Mouse (Mus musculus) heart, postnatal 4 days (tissue): ENCODE results near the gene Kifc1. TPM values are rescaled to one million over a fixed set of nuclear protein-coding genes. Genes with fewer than 3 reads are reported as not detected.
"Not testable (repeated sequence)": the region's sequence is repeated elsewhere in the genome, so short reads cannot be mapped to it uniquely, and the experiment has no call there.

Experiments used
- DNase-seq: peaks from one replicate; pipeline ENCODE4 v3.0.0; 2021
- total RNA-seq, 2 experiments: library from RNA; stranded (reverse); gene quantifications; 2 replicates each; pipeline ENCODE4 v1.2.3; 2021

The Kifc1 gene
- total RNA-seq, 2 experiments from 2014 or later: 40.2 to 42.7 TPM

GRCm38 (mm10) chr17:33901653-33902052 is 11.2 kb upstream of the Kifc1 start:
- no peak for DNase-seq

- no peak for DNase-seq
Measured at GRCm38 (mm10) chr17:33900989-33901314, 10.5 kb upstream of the Kifc1 start.

- DNase-seq: no peak
Measured at GRCm38 (mm10) chr17:33900281-33900988, 10.0 kb upstream of the Kifc1 start.

GRCm38 (mm10) chr17:33899642-33900041 is 9.2 kb upstream of the Kifc1 start:
- DNase-seq: no peak

GRCm38 (mm10) chr17:33898193-33898592 is 7.7 kb upstream of the Kifc1 start:
- not testable (repeated sequence) for DNase-seq

- DNase-seq: peak; percentile 34
Measured at GRCm38 (mm10) chr17:33897114-33897794, 6.8 kb upstream of the Kifc1 start.

- DNase-seq: not testable (repeated sequence)
Measured at GRCm38 (mm10) chr17:33893011-33893410, 2.5 kb upstream of the Kifc1 start.

- no peak for DNase-seq
Measured at GRCm38 (mm10) chr17:33892429-33892828, 2.0 kb upstream of the Kifc1 start.

GRCm38 (mm10) chr17:33891892-33892291 is 1.4 kb upstream of the Kifc1 start:
- not testable (repeated sequence) for DNase-seq

GRCm38 (mm10) chr17:33891357-33891756 is 896 bp upstream of the Kifc1 start:
- DNase-seq: no peak

- DNase-seq: not testable (repeated sequence)
Measured at GRCm38 (mm10) chr17:33889941-33890532, 424 bp downstream of the Kifc1 start.

GRCm38 (mm10) chr17:33888230-33888629 is 2.2 kb downstream of the Kifc1 start:
- DNase-seq: not testable (repeated sequence)

- DNase-seq: not testable (repeated sequence)
Measured at GRCm38 (mm10) chr17:33887802-33888201, 2.7 kb downstream of the Kifc1 start.

- DNase-seq: not testable (repeated sequence)
Measured at GRCm38 (mm10) chr17:33884320-33884719, 6.1 kb downstream of the Kifc1 start.

- peak; percentile 41 for DNase-seq
Measured at GRCm38 (mm10) chr17:33875797-33876196, 14.7 kb downstream of the Kifc1 start.

- DNase-seq: no peak
Measured at GRCm38 (mm10) chr17:33874411-33874810, 16.1 kb downstream of the Kifc1 start.

GRCm38 (mm10) chr17:33873537-33873936 is 16.9 kb downstream of the Kifc1 start, which contains the start of gene Gm7029:
TSS of gene Gm7029 (plus strand) at chr17:33873837.
- DNase-seq: not testable (repeated sequence)

GRCm38 (mm10) chr17:33865330-33866030 is 25.0 kb downstream of the Kifc1 start:
- peak; percentile 62 for DNase-seq

- no peak for DNase-seq
Measured at GRCm38 (mm10) chr17:33857816-33858215, 32.6 kb downstream of the Kifc1 start.

GRCm38 (mm10) chr17:33851331-33851730 is 39.1 kb downstream of the Kifc1 start:
- no peak for DNase-seq

GRCm38 (mm10) chr17:33848139-33848538 is 42.3 kb downstream of the Kifc1 start:
- no peak for DNase-seq

- no peak for DNase-seq
Measured at GRCm38 (mm10) chr17:33844196-33844595, 46.3 kb downstream of the Kifc1 start.
